Mouse (Mus musculus) kidney, adult 8-10 months (tissue): ENCODE results near the gene Fth1.

Experiments
- DNase-seq, 2 experiments: peaks; one replicate each; pipeline ENCODE4 v3.0.0; 2022

Fth1 gene

DNA sequence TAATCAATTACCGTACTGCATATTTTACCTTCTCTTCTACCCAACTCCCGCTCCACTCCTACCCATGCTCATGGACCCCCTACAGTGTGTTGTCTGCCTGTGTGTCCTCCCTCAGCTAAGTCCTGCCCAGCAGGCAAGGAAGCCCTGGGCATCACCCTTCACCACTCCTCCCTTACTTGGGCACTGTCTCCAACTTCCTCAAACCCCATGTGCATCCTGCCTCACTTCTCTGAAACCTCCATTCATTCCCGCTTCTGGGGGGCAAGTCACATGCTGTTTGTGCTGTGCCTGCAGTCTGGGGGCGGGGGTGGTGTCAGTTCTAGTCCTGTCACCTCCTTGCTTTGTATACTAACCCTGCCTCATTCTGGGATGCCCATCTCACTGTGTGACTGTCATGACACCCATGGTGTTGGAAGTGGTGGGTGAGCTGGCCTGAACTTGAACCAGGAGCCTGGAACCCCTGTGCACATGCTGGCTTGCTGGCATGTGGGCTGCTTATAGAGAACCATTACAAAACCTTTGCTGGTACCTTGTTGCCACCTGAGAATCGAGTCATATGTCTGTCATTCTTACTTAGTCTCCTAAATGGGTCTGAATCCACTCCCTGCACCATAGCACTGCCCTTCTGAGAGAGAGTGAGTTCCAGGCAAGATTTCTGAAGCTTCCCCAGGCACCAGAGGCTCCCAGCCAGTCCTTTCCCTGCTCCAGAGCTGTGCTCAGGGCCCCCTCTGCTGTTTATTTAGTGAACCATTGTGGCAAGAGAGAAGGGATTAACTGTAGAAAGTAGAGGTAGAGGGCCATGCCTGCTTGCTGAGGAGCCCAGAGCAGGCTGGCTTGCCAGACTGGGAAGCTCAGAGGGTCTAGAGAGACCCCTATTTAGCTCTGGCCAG, 42.3 kb downstream of the Fth1 start:
- DNase-seq: peak in 1 of 2 experiments; percentile 58

DNA sequence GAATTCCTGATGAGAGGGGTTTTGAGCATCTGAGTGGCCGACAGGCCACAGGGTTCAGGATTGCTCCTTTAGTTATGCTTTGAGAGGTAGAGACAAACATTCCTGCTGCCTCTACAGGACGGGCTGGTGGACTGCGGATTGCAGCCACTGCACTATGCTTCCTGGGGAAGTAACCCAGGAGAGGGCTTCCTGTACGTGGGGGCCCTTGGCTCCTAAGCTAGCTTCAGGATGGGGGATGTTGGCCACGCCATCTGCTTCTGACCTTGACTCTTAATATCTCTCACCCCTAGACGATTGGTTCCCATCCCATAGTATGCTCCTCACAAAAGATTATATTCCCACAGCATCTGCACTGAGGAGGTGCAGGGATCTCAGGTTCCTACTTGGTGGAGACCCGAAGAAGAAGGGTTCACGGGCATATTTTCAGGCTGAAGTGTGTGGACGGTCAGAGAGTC, 42.9 kb downstream of the Fth1 start:
- DNase-seq: no peak

DNA sequence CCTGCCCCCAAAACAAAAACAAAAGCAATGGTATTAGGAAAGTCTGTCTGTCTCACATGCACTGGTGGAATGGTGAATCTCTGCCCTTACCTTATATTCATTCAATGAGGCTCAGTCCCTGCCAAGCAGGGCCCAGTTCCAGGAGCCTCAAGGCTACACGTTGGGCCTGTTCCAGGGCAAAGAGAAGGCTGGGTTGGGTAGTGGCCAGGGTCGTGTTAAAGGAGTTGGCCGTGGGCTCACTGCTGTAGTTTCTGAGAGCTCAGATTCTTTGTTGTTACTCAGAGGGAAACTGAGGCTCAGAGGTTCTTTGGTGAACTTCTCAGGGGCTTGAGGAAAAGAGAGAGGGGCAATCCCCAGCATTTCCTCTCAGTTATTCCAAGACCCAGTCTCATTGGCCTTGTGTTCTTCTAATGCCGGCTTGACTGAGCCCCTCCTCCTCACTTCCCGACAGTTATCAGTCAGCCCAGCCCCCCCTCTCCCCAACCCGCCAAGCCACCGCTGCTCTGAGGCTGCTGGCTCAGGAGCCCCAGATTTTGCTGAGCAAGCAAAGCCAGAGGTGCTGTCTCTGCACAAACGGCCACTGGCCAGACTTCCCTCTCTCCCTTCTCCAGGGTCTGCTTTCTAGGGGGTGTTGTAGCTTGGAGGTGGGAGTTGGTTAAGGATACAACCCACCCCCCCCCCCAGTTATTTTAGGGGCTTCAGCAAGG, 44.9 kb downstream of the Fth1 start:
- DNase-seq: peak; percentile 70 to 72

DNA sequence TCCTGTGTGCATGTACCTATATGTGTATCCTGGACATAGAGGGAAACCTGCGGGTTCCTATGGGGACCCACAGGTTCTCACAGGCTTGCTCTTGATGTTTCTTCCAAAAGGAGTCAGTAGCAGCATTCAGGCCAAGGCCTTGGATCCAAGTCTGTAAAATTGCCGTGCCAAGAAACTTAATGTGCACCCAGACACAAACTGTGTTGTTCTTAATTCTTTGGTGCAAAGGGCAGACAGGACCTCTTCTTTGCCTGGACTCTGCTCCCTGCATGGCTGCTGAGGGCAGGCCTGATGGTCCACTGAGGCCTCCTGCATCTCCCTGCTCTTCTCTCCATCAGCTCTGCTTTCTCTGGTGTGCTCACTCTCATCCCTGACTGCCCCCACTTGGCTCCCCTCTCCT, 49.3 kb downstream of the Fth1 start:
- peak; percentile 68 to 82 for DNase-seq

DNA sequence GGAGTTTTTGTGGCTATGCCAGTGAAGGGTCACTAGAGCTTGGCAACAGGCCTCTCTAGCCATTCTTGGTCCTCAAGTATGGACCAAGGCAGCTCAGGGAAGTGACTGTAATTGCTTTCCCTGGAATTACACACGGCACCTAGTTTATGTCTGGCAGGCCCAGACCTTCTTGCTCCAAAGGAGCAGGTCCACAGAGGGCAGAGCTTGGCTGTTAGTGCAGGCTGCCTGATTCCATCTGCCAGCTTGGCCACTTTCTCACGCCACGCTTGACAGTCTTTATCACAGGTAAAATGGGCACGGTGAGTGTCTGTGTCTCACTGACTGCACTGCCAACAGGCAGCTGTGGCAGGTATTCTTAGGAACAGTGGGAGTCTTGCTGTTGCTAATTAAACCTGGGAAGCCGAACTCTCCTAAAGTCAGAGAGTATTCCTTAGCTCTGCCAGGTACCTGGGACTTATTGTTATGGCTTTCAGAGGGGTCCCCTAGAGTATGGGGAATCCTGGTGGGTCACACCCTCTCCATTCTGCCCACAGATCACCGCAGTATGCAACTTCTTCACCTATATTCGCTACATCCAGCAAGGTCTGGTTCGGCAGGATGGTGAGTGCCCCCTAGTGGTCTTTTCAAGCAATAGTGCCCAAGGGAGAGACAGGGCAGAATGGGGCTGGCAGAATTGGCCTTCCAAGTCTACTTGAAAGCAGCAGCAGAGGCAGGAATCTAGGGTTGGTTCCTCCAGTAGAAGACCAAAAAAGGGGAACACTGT, 53.0 kb downstream of the Fth1 start:
- peak; percentile 65 to 67 for DNase-seq

DNA sequence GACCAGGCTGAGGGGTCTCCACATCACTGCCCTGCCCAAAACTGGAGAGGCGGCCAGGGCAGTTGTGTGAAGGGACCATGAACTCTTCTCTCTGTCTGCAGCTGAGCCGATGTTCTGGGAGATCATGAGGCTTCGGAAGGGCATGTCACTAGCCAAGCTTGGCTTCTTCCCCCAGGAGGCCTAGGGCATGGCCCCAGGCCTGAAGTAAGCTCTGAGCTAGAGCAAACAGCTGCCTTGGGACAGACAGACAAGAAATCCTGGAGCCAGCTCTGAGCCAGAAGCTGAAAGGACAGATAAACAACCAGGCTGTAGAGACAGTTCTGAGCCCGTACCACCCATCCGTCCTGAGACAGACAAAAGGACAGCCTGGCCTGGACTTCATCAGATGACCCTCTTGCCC, 54.0 kb downstream of the Fth1 start:
- no peak for DNase-seq
